In the genomic region with DNA sequence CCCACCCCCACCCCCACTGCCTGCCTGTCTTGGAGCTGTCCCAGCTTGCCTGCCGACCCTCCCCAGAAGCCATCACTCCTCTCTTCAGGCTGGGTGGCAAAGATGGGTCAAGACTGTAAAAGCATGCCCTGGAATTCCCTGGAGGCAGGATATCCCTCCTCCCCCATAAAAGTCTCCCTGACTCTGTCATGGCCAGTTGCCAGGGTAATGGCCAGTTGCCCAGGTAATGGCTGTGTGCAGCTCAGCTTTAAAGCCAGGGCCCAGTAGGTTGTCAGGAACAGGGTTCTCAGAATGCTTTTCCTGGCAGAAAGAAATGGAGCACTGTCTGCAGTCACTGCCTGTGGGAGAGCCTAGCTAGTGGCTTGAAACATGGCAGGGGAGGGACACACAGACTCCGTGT, we compare ENCODE assay signal across 8 mouse cellular contexts.
DNase-seq lines count a peak whose midpoint lies in the region; ATAC-seq lines count a peak whose summit lies in the region.

No protein-coding gene starts in this region.

- H3K9me3 ChIP-seq in embryonic facial prominence, embryonic 11.5 days (replicated peaks; ENCODE audit: control insufficient read depth, low read length), result no peaks in the 10 kb centered on the region

- H3K4me3 ChIP-seq in embryonic facial prominence, embryonic 11.5 days (ENCODE audit: low read depth, low read length), result no peak overlapping the region

- no peaks in the 10 kb centered on the region for H3K4me1 ChIP-seq in embryonic facial prominence, embryonic 11.5 days (ENCODE audit: control insufficient read depth, insufficient read depth, low read length)

- no peak overlapping the region; the same call in none of the 2 replicates for H3K9ac ChIP-seq in embryonic facial prominence, embryonic 11.5 days (replicated peaks; ENCODE audit: low read length)

- no peak overlapping the region for H3K4me2 ChIP-seq in embryonic facial prominence, embryonic 11.5 days (ENCODE audit: low read depth, low read length)

- H3K27ac ChIP-seq in embryonic facial prominence, embryonic 11.5 days (replicated peaks; ENCODE audit: low read depth, low read length), result no peak overlapping the region

- 24% methylated on average over 2 of the region's 2 CpGs for WGBS in embryonic facial prominence, embryonic 11.5 days

- H3K27me3 ChIP-seq in embryonic facial prominence, embryonic 11.5 days (ENCODE audit: control insufficient read depth, insufficient read depth, low read length), result no peaks in the 10 kb centered on the region

- no peaks in the 10 kb centered on the region for H3K36me3 ChIP-seq in embryonic facial prominence, embryonic 11.5 days (replicated peaks; ENCODE audit: control insufficient read depth, insufficient read depth, low read depth, low read length)

- no peak for ATAC-seq in embryonic facial prominence, embryonic 11.5 days (replicated peaks; ENCODE audit: insufficient number of reproducible peaks, low FRiP score, low TSS enrichment, low read depth)

- peak; percentile 15 to 28 for DNase-seq in heart, adult 9 months (ENCODE audit: low spot score in 2 of 2)
- no peak for DNase-seq in heart, adult 11 months
- peak; percentile 72 to 80 for DNase-seq in right cerebral cortex, postnatal 10 days (ENCODE audit: low spot score in 2 of 2)
- DNase-seq in right cerebral cortex, adult 18-20 months, result no peak
- peak; percentile 53 for DNase-seq in embryonic facial prominence, embryonic 11.5 days (ENCODE audit: low spot score)
- DNase-seq in kidney, postnatal 14 days, result peak; percentile 86
- DNase-seq in thymus, postnatal 14 days, result no peak
- DNase-seq in c-Kit-positive CD71-positive TER-119-positive erythroid progenitor cells, embryonic 14.5 days (ENCODE audit: low spot score), result no peak

Comparison
In these comparisons a context has a peak if more than half of its experiments do, and no peak if none do; other contexts are left out.
1. DNase-seq: peak in heart, adult 9 months (2 of 2), right cerebral cortex, postnatal 10 days (2 of 2), embryonic facial prominence, embryonic 11.5 days (single experiment) and kidney, postnatal 14 days (single experiment); none in heart, adult 11 months (single experiment), right cerebral cortex, adult 18-20 months (single experiment), thymus, postnatal 14 days (single experiment) and c-Kit-positive CD71-positive TER-119-positive erythroid progenitor cells, embryonic 14.5 days (single experiment).